Mouse (Mus musculus): ENCODE results near the gene Vill.

The Vill gene

GRCm38 (mm10) chr9:119052154-119052944 is at the start of gene Vill:
Vill (plus strand) TSS chr9:119052778.
- DNase-seq (ENCODE audit: low spot score) = no peak

GRCm38 (mm10) chr9:119003990-119004702 is 48.4 kb upstream of the Vill start:
- DNase-seq (ENCODE audit: low spot score) = no peak

GRCm38 (mm10) chr9:119004703-119005076 is 47.9 kb upstream of the Vill start:
- DNase-seq (ENCODE audit: low spot score) = no peak

- DNase-seq (ENCODE audit: low spot score) = no peak
Observed at GRCm38 (mm10) chr9:119005303-119006029, 47.1 kb upstream of the Vill start.

- DNase-seq (ENCODE audit: low spot score) = no peak
Observed at GRCm38 (mm10) chr9:119007266-119007665, 45.3 kb upstream of the Vill start.

- DNase-seq (ENCODE audit: low spot score) = no peak
Observed at GRCm38 (mm10) chr9:119008871-119009270, 43.7 kb upstream of the Vill start.

GRCm38 (mm10) chr9:119010156-119010710 is 42.3 kb upstream of the Vill start:
- no peak for DNase-seq (ENCODE audit: low spot score)

- DNase-seq (ENCODE audit: low spot score) = no peak
Observed at GRCm38 (mm10) chr9:119016785-119017507, 35.6 kb upstream of the Vill start.

GRCm38 (mm10) chr9:119021731-119022130 is 30.8 kb upstream of the Vill start:
- DNase-seq (ENCODE audit: low spot score) = no peak

- no peak for DNase-seq (ENCODE audit: low spot score)
Observed at GRCm38 (mm10) chr9:119025263-119025662, 27.3 kb upstream of the Vill start.

GRCm38 (mm10) chr9:119025832-119026331 is 26.7 kb upstream of the Vill start:
- DNase-seq (ENCODE audit: low spot score) = no peak

GRCm38 (mm10) chr9:119027337-119027736 is 25.2 kb upstream of the Vill start:
- DNase-seq (ENCODE audit: low spot score) = no peak

- DNase-seq (ENCODE audit: low spot score) = peak; percentile 69
Observed at GRCm38 (mm10) chr9:119028226-119029195, 24.1 kb upstream of the Vill start.

- peak; percentile 61 for DNase-seq (ENCODE audit: low spot score)
Observed at GRCm38 (mm10) chr9:119029568-119029967, 23.0 kb upstream of the Vill start.

GRCm38 (mm10) chr9:119031038-119031437 is 21.5 kb upstream of the Vill start:
- DNase-seq (ENCODE audit: low spot score) = no peak

GRCm38 (mm10) chr9:119031772-119032171 is 20.8 kb upstream of the Vill start:
- DNase-seq (ENCODE audit: low spot score) = peak; percentile 54

GRCm38 (mm10) chr9:119032538-119032937 is 20.0 kb upstream of the Vill start:
- no peak for DNase-seq (ENCODE audit: low spot score)

- no peak for DNase-seq (ENCODE audit: low spot score)
Observed at GRCm38 (mm10) chr9:119033111-119033921, 19.3 kb upstream of the Vill start.

GRCm38 (mm10) chr9:119034069-119034468 is 18.5 kb upstream of the Vill start:
- DNase-seq (ENCODE audit: low spot score) = no peak
